Mouse (Mus musculus) stomach, embryonic 15.5 days (tissue): Measurements from ENCODE around the gene Olfr353. TPM values are rescaled to one million over a fixed set of nuclear protein-coding genes. Genes with fewer than 3 reads are reported as not detected.

Experiments used
- ATAC-seq: fragments of 200-750 bp; cut with Nextera tagmentation; 2 replicates; pipeline ENCODE4 v1.8.0; 2017; ENCODE audit warnings: low read depth, moderate number of reproducible peaks, moderate TSS enrichment; ENCODE audit not compliant: insufficient read depth, low FRiP score
- H3K27ac ChIP-seq: fragments of 300-500 bp; sonication (generic); 2 replicates; pipeline ENCODE4 v1.5.1; 2015; ENCODE audit warnings: mild to moderate bottlenecking, inconsistent platforms
- H3K27me3 ChIP-seq: fragments of 300-500 bp; sonication (generic); replicated peaks from 2 replicates; pipeline ENCODE4 v1.6.1; 2015; ENCODE audit warnings: inconsistent platforms
- H3K36me3 ChIP-seq: fragments of 300-500 bp; sonication (generic); 2 replicates; pipeline ENCODE4 v1.6.1; 2015; ENCODE audit warnings: inconsistent platforms
- H3K4me1 ChIP-seq: fragments of 300-500 bp; sonication (generic); 2 replicates; pipeline ENCODE4 v1.6.1; 2015; ENCODE audit warnings: inconsistent platforms
- H3K4me2 ChIP-seq: fragments of 300-500 bp; sonication (generic); 2 replicates; pipeline ENCODE4 v1.6.1; 2015; ENCODE audit warnings: mild to moderate bottlenecking, inconsistent platforms
- H3K4me3 ChIP-seq: fragments of 300-500 bp; sonication (generic); replicated peaks from 2 replicates; pipeline ENCODE4 v1.5.1; 2015; ENCODE audit warnings: inconsistent platforms
- H3K9ac ChIP-seq: fragments of 300-500 bp; sonication (generic); 2 replicates; pipeline ENCODE4 v1.6.1; 2015; ENCODE audit warnings: inconsistent platforms
- H3K9me3 ChIP-seq: fragments of 300-500 bp; sonication (generic); 2 replicates; pipeline ENCODE4 v1.6.1; 2016; ENCODE audit warnings: inconsistent platforms
- WGBS: fragments of 180-500 bp; shearing (Covaris S2); methylation state at CpG from one replicate; pipeline ENCODE4 v1.1.7; 2015; 5-methylcytosine and 5-hydroxymethylcytosine counted together
- polyA plus RNA-seq: library from polyadenylated mRNA; unstranded; fragments of >200 nt; fragmentation: Nextera tagmentation; extraction: Ambion mirVana; gene quantifications from 2 replicates; pipeline ENCODE4 v1.2.1, GENCODE M21; 2015

Olfr353 gene
- not detected in 2 replicates for polyA plus RNA-seq

- Histone ChIP-seq H3K9ac (no peak within 1 kb of the TSS), H3K4me3 (no peak within 1 kb of the TSS), H3K36me3 (no peaks in the 10 kb centered on the region), H3K9me3 (no peaks in the 10 kb centered on the region), H3K27ac (no peak within 1 kb of the TSS), H3K4me2 (no peak within 1 kb of the TSS), H3K4me1 (no peaks in the 10 kb centered on the region), H3K27me3 (no peaks in the 10 kb centered on the region)
- no peak for ATAC-seq
These were observed at the start of gene Olfr353 for GRCm38 (mm10) chr2:36892836-36893235. Gene Olfr353 (minus strand): TSS chr2:36892936.

- no peak for ATAC-seq
- H3K36me3 ChIP-seq: no peaks in the 10 kb centered on the region
- no peak within 1 kb of the TSS for H3K4me3 ChIP-seq
- H3K4me2 ChIP-seq: no peak within 1 kb of the TSS
- H3K4me1 ChIP-seq: no peaks in the 10 kb centered on the region
- no peaks in the 10 kb centered on the region for H3K9me3 ChIP-seq
- H3K27ac ChIP-seq: no peak within 1 kb of the TSS
- WGBS: 83% methylated on average over 2 of the region's 2 CpGs
- H3K9ac ChIP-seq: no peak within 1 kb of the TSS
- H3K27me3 ChIP-seq: no peaks in the 10 kb centered on the region
These were observed 44.1 kb upstream of the Olfr353 start, which contains the start of gene Olfr356 for GRCm38 (mm10) chr2:36936821-36937220. Gene Olfr356 (plus strand): TSS chr2:36937121.

GRCm38 (mm10) chr2:36928797-36929196, 36.1 kb upstream of the Olfr353 start, which contains the start of gene Olfr355:
Gene Olfr355 (minus strand): TSS chr2:36928897.
- H3K4me1 ChIP-seq: no peaks in the 10 kb centered on the region
- no peaks in the 10 kb centered on the region for H3K9me3 ChIP-seq
- no peak within 1 kb of the TSS for H3K27ac ChIP-seq
- H3K27me3 ChIP-seq: no peaks in the 10 kb centered on the region
- H3K4me3 ChIP-seq: no peak within 1 kb of the TSS
- H3K36me3 ChIP-seq: no peaks in the 10 kb centered on the region
- ATAC-seq: no peak
- H3K4me2 ChIP-seq: no peak within 1 kb of the TSS
- no peak within 1 kb of the TSS for H3K9ac ChIP-seq

- no peak within 1 kb of the TSS for H3K4me3 ChIP-seq
- ATAC-seq: no peak
- no peaks in the 10 kb centered on the region for H3K4me1 ChIP-seq
- H3K27me3 ChIP-seq: no peaks in the 10 kb centered on the region
- H3K36me3 ChIP-seq: no peaks in the 10 kb centered on the region
- no peak within 1 kb of the TSS for H3K27ac ChIP-seq
- H3K9ac ChIP-seq: no peak within 1 kb of the TSS
- H3K4me2 ChIP-seq: no peak within 1 kb of the TSS
- H3K9me3 ChIP-seq: no peaks in the 10 kb centered on the region
These were observed 12.6 kb upstream of the Olfr353 start, which contains the start of gene Olfr354 for GRCm38 (mm10) chr2:36905380-36905779. Gene Olfr354 (plus strand): TSS chr2:36905680.

GRCm38 (mm10) chr2:36897114-36897513, 4.4 kb upstream of the Olfr353 start:
- Histone ChIP-seq H3K4me3 (no peak overlapping the region), H3K9ac (no peak overlapping the region), H3K27ac (no peak overlapping the region), H3K4me1 (no peaks in the 10 kb centered on the region), H3K27me3 (no peaks in the 10 kb centered on the region), H3K36me3 (no peaks in the 10 kb centered on the region), H3K9me3 (no peaks in the 10 kb centered on the region), H3K4me2 (no peak overlapping the region)
- ATAC-seq: no peak

GRCm38 (mm10) chr2:36868160-36868559, 24.6 kb downstream of the Olfr353 start, which contains the start of gene Olfr352:
Gene Olfr352 (plus strand): TSS chr2:36868460.
- Histone ChIP-seq H3K4me3 (no peak within 1 kb of the TSS), H3K27me3 (no peaks in the 10 kb centered on the region), H3K9me3 (no peaks in the 10 kb centered on the region), H3K4me1 (no peaks in the 10 kb centered on the region), H3K9ac (no peak within 1 kb of the TSS), H3K27ac (no peak within 1 kb of the TSS), H3K36me3 (no peaks in the 10 kb centered on the region), H3K4me2 (no peak within 1 kb of the TSS)
- WGBS: 82% methylated on average over 1 of the region's 1 CpGs
- ATAC-seq: no peak

- no peak within 1 kb of the TSS for H3K4me2 ChIP-seq
- H3K4me3 ChIP-seq: no peak within 1 kb of the TSS
- H3K36me3 ChIP-seq: no peaks in the 10 kb centered on the region
- no peak within 1 kb of the TSS for H3K27ac ChIP-seq
- 81% methylated on average over 1 of the region's 1 CpGs for WGBS
- H3K9me3 ChIP-seq: no peaks in the 10 kb centered on the region
- no peak within 1 kb of the TSS for H3K9ac ChIP-seq
- no peak for ATAC-seq
- no peaks in the 10 kb centered on the region for H3K27me3 ChIP-seq
- H3K4me1 ChIP-seq: no peaks in the 10 kb centered on the region
These were observed 30.2 kb downstream of the Olfr353 start, which contains the start of gene Olfr351 for GRCm38 (mm10) chr2:36862560-36862959. Gene Olfr351 (minus strand): TSS chr2:36862660.

- H3K27ac ChIP-seq: no peak within 1 kb of the TSS
- ATAC-seq: no peak
- no peak within 1 kb of the TSS for H3K4me2 ChIP-seq
- no peaks in the 10 kb centered on the region for H3K9me3 ChIP-seq
- whole genome bisulfite sequencing: 81% methylated on average over 1 of the region's 1 CpGs
- H3K27me3 ChIP-seq: no peaks in the 10 kb centered on the region
- H3K9ac ChIP-seq: no peak within 1 kb of the TSS
- no peak within 1 kb of the TSS for H3K4me3 ChIP-seq
- H3K36me3 ChIP-seq: no peaks in the 10 kb centered on the region
- H3K4me1 ChIP-seq: no peaks in the 10 kb centered on the region
These were observed 46.7 kb downstream of the Olfr353 start, which contains the start of gene Olfr350 for GRCm38 (mm10) chr2:36846010-36846409. Gene Olfr350 (plus strand): TSS chr2:36846310.

Other genes starting within 250 kb of the Olfr353 start
- not detected in 2 replicates for gene Olfr346, start 207.1 kb downstream of the Olfr353 start, polyA plus RNA-seq
- not detected in 2 replicates for gene Olfr347, start 161.0 kb downstream of the Olfr353 start, polyA plus RNA-seq
- not detected in 2 replicates for gene Olfr348, start 108.7 kb downstream of the Olfr353 start, polyA plus RNA-seq
- gene Olfr50, start 102.4 kb downstream of the Olfr353 start, polyA plus RNA-seq: not detected in 2 replicates
- not detected in 2 replicates for gene Olfr3, start 75.9 kb downstream of the Olfr353 start, polyA plus RNA-seq
- not detected in 2 replicates for gene Olfr350, start 46.6 kb downstream of the Olfr353 start, polyA plus RNA-seq
- gene Olfr351, start 30.3 kb downstream of the Olfr353 start, polyA plus RNA-seq: not detected in 2 replicates
- not detected in 2 replicates for gene Olfr352, start 24.5 kb downstream of the Olfr353 start, polyA plus RNA-seq
- gene Olfr354, start 12.7 kb upstream of the Olfr353 start, polyA plus RNA-seq: not detected in 2 replicates
- not detected in 2 replicates for gene Olfr355, start 36.0 kb upstream of the Olfr353 start, polyA plus RNA-seq
- not detected in 2 replicates for gene Olfr356, start 44.2 kb upstream of the Olfr353 start, polyA plus RNA-seq
- gene Olfr357, start 100.9 kb upstream of the Olfr353 start, polyA plus RNA-seq: not detected in 2 replicates
- gene Olfr358, start 116.4 kb upstream of the Olfr353 start, polyA plus RNA-seq: not detected in 2 replicates
- gene Olfr360, start 172.8 kb upstream of the Olfr353 start, polyA plus RNA-seq: not detected in 2 replicates
- not detected in 2 replicates for gene Olfr361, start 196.4 kb upstream of the Olfr353 start, polyA plus RNA-seq
- not detected in 2 replicates for gene Olfr362, start 225.0 kb upstream of the Olfr353 start, polyA plus RNA-seq
- not detected in 2 replicates for gene Olfr364-ps1, start 246.4 kb upstream of the Olfr353 start, polyA plus RNA-seq